Mouse (Mus musculus): Measurements from ENCODE around the gene Gstp3. TPM values are rescaled to one million over a fixed set of nuclear protein-coding genes. Genes with fewer than 3 reads are reported as not detected.
"Not testable (repeated sequence)": the region's sequence is repeated elsewhere in the genome, so short reads cannot be mapped to it uniquely, and the experiment has no call there.

Gene Gstp3
- polyA plus RNA-seq, 1 experiment: not detected

GRCm38 (mm10) chr19:4047859-4048258 is 11.5 kb downstream of the Gstp3 start:
- TF ChIP-seq CTCF (IDR thresholded peaks at IDR 0.05; ENCODE audit: extremely low read depth, insufficient read depth, low read length) (peak; percentile 71), POLR2A (IDR thresholded peaks at IDR 0.05; ENCODE audit: extremely low read depth, insufficient read depth, low read length) (no peak)
- Histone ChIP-seq H3K4me3 (ENCODE audit: insufficient read depth, low read length) (no peak overlapping the region), H3K4me1 (ENCODE audit: control insufficient read depth, insufficient read depth, low read length) (no peaks in the 10 kb centered on the region), H3K27ac (ENCODE audit: insufficient read depth, low read length) (no peak overlapping the region)

- TF ChIP-seq CTCF (IDR thresholded peaks at IDR 0.05; ENCODE audit: extremely low read depth, insufficient read depth, low read length) (no peak), POLR2A (IDR thresholded peaks at IDR 0.05; ENCODE audit: extremely low read depth, insufficient read depth, low read length) (no peak)
- Histone ChIP-seq H3K4me3 (ENCODE audit: insufficient read depth, low read length) (no peak overlapping the region), H3K4me1 (ENCODE audit: control insufficient read depth, insufficient read depth, low read length) (no peaks in the 10 kb centered on the region), H3K27ac (ENCODE audit: insufficient read depth, low read length) (no peak overlapping the region)
Observed at GRCm38 (mm10) chr19:4046866-4047254, 12.5 kb downstream of the Gstp3 start.

GRCm38 (mm10) chr19:4045966-4046865 is 13.2 kb downstream of the Gstp3 start, which contains the start of gene Gstp2:
Gene Gstp2, minus strand, starts transcription at chr19:4046023.
- no peak within 1 kb of the TSS; the same call in 1 of the 2 replicates for H3K4me3 ChIP-seq (ENCODE audit: insufficient read depth, low read length)

GRCm38 (mm10) chr19:4044109-4044508 is 15.3 kb downstream of the Gstp3 start:
- not testable (repeated sequence) for H3K4me3 ChIP-seq (ENCODE audit: insufficient read depth, low read length); H3K4me1 ChIP-seq (ENCODE audit: control insufficient read depth, insufficient read depth, low read length); H3K27ac ChIP-seq (ENCODE audit: insufficient read depth, low read length)

More at GRCm38 (mm10) chr19:4045966-4046865, 13.2 kb downstream of the Gstp3 start, which contains the start of gene Gstp2:
- peak; percentile 44 for TF ChIP-seq CTCF (IDR thresholded peaks at IDR 0.05; ENCODE audit: extremely low read depth, insufficient read depth, low read length)
- TF ChIP-seq POLR2A (IDR thresholded peaks at IDR 0.05; ENCODE audit: extremely low read depth, insufficient read depth, low read length): no peak
- H3K4me1 ChIP-seq (ENCODE audit: control insufficient read depth, insufficient read depth, low read length): no peaks in the 10 kb centered on the region
- H3K27ac ChIP-seq (ENCODE audit: insufficient read depth, low read length): no peak within 1 kb of the TSS

GRCm38 (mm10) chr19:4042124-4042523 is 17.2 kb downstream of the Gstp3 start:
- TF ChIP-seq POLR2A (IDR thresholded peaks at IDR 0.05; ENCODE audit: extremely low read depth, insufficient read depth, low read length): no peak
- TF ChIP-seq CTCF (IDR thresholded peaks at IDR 0.05; ENCODE audit: extremely low read depth, insufficient read depth, low read length): no peak
- Histone ChIP-seq H3K27ac (ENCODE audit: insufficient read depth, low read length) (no peak overlapping the region), H3K4me3 (ENCODE audit: insufficient read depth, low read length) (no peak overlapping the region), H3K4me1 (ENCODE audit: control insufficient read depth, insufficient read depth, low read length) (peaks cover 2% of the 10 kb centered on the region; the same call in 1 of the 2 replicates)

DNA sequence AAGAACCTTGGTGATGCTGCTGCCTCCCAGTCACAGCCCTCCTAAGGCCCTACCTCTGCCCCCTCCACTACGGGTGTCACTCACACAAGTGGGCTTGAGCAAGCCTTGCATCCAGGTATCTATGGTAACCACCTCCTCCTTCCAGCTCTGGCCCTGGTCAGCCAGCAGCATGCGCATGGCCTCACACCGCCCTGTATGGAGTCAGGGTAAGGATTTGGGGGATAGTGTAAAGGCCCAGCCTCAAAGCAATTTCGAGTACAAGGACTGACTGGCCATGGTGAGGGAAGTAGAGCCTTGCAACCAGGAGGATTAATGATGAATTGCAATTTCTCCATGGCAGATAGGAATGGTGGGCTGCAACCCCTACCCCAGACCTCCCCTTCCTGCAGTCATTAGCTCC is 17.9 kb downstream of the Gstp3 start:
- H3K4me3 ChIP-seq (ENCODE audit: insufficient read depth, low read length); H3K4me1 ChIP-seq (ENCODE audit: control insufficient read depth, insufficient read depth, low read length); H3K27ac ChIP-seq (ENCODE audit: insufficient read depth, low read length): not testable (repeated sequence)

DNA sequence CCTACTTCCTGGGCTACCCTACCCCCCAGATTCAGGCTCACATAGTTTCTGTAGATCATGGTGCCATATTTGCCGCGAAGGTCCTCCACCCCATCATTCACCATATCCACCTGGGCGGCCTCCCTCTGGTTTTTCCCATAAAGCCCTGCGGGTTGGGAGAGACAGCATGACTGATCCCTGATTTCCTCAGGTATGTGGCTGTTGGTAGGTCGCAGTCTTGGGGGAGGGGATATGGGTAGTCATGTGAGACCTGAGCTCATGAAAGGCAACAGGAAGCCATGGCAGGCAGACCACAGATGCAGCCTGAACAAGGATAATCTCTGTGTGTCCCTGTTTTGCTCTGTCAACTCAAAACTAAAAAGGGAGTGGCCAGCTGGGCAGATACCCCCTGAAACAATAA is 18.4 kb downstream of the Gstp3 start:
- H3K27ac ChIP-seq (ENCODE audit: insufficient read depth, low read length); H3K4me1 ChIP-seq (ENCODE audit: control insufficient read depth, insufficient read depth, low read length); H3K4me3 ChIP-seq (ENCODE audit: insufficient read depth, low read length): not testable (repeated sequence)

DNA sequence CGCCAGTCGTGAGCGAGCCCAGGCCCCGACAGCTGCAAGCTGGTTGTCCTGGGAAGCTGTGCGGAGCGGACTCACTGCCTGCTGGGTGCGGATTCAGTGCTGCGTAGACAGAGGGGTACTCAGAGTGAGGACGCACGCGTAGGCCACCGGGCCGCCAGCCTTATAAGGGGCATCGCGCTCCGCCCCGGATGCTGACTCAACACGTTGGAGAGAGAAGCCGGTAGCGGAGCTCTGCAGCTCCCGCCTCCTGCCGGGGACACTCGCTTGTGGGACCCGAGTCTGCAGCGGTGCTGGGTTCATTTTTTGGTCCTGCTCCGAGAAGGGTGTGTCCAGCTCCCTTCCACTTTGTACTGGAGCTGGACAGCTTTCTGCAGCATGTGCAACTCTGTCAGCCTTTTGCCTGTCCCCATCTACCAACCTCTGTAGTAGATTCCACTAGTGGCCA is 21.6 kb downstream of the Gstp3 start, which contains the start of gene Gstp1:
Gene Gstp1, minus strand, starts transcription at position 198 of the 445 bp plus-strand sequence.
- Histone ChIP-seq H3K27ac (ENCODE audit: insufficient read depth, low read length) (0 out of 2 replicates have a peak within 1 kb of the TSS, but pooled peaks have one; percentile 55), H3K4me1 (ENCODE audit: control insufficient read depth, insufficient read depth, low read length) (peaks cover 2% of the 10 kb centered on the region; the same call in 1 of the 2 replicates), H3K4me3 (ENCODE audit: insufficient read depth, low read length) (peak within 1 kb of the TSS; percentile 64)
- TF ChIP-seq CTCF (IDR thresholded peaks at IDR 0.05; ENCODE audit: extremely low read depth, insufficient read depth, low read length): no peak
- peak; percentile 96 for TF ChIP-seq POLR2A (IDR thresholded peaks at IDR 0.05; ENCODE audit: extremely low read depth, insufficient read depth, low read length)

- H3K27ac ChIP-seq (ENCODE audit: insufficient read depth, low read length); H3K4me1 ChIP-seq (ENCODE audit: control insufficient read depth, insufficient read depth, low read length): not testable (repeated sequence)
- peak overlapping the region; percentile 64 for H3K4me3 ChIP-seq (ENCODE audit: insufficient read depth, low read length)
Observed at GRCm38 (mm10) chr19:4037154-4037787, 22.1 kb downstream of the Gstp3 start.
